Mouse (Mus musculus) G1E-ER4 (cell line): Measurements from ENCODE around the gene Gm17657. TPM values are rescaled to one million over a fixed set of nuclear protein-coding genes. Genes with fewer than 3 reads are reported as not detected.

Experiments used
- GATA1 ChIP-seq: IDR thresholded peaks from one replicate; pipeline ENCODE4 v1.8.0; 2012; ENCODE audit warnings: low read length, inconsistent platforms
- polyA plus RNA-seq: library from polyadenylated mRNA; stranded (reverse); fragments of >175 nt; gene quantifications from 2 replicates; pipeline ENCODE4 v1.2.3, GENCODE M21; 2012

Gene Gm17657
- polyA plus RNA-seq, 1 experiment, result not detected

DNA sequence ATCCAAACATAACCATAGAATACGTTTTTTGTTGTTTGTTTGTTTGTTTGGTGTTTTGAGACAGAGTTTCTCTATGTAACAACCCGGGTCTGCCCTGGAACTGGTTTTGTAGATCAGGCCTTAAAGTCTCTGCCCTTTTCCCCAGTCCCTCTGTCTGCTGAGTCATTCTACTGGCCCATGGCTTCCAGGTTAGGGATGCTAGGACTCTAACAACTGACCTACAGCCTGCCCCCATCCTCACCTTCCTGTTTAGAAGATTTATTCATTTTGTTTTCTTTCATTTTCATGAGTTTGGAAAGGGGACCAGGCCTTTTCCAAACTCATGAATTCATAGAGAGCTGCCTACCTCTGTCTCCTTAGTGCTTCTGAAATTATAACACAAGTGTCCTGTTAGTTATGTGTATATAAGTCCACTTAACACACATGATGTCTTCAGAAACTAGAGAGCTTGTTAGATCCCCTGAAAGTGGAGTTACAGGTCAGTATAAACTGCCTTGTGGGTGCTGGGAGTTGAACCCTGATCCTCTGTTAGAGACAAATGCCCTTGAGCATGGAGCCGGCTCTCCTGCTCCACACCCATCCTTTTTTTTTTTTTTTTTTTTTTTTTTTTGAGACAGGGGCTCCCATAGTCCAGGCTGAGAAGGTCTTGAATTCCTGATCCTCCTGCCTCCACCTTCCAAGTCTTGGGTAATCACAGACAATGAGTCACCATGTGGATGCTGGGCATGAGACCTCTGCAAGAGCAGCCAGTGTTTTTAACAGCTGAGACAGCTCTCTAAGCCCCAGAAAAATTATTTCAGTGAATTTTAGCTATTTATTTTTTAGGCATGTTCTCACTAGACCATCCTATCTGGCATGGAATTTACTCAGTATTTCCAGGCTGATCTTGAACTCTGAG, 63.9 kb downstream of the Gm17657 start:
- TF ChIP-seq GATA1, result no peak

DNA sequence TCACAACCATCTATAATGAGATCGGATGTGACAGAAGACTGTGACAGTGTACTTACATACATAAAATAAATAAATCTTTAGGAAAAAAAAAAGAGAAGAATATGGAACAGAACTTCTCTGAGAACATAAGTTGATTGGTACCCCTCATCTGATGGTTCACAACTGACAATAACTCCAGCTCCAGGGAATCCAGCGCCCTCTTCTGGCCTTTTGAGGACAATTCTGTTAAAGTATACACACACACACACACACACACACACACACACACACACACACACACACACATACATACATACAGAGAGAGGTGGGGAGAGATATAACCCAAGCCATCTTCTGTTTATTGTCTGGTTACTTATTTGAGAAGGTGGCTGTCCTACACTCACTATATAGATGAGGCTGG, 65.0 kb downstream of the Gm17657 start:
- no peak for TF ChIP-seq GATA1

DNA sequence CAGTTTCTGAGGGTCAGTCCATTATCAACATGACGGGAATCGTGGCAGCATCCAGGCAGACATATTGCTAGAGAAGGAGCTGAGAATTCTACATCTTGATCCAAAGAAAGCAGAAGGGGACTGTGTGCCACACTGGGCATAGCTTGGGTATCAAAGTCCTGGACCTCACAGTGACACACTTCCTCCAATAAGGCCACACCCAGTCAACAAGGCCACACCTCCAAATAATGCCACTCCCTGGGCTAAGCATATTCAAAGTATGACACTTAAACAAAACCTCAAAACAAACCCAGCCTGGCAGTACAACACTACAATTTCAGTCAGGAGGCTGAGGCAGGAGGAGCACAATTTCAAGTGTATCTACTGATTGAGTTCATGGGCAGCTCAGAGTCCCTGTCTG, 66.2 kb downstream of the Gm17657 start:
- no peak for TF ChIP-seq GATA1

DNA sequence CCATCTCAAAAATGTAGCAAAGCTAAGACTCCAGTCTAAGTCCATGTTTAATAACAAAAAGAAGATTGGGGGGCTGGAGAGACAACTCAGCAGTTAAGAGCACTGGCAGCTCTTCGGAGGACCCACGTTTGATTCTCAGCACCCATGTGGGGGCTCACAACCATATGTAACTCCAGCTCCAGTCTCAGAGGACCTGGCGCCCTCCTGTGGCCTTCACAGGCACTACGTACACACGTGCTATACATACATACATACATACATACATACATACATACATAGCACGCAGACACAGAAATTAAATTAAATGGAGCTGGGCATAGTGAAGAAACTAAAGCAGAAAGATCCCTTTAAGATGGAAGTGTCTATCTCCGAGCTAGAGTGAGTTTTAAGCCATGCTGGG, 66.8 kb downstream of the Gm17657 start:
- no peak for TF ChIP-seq GATA1

DNA sequence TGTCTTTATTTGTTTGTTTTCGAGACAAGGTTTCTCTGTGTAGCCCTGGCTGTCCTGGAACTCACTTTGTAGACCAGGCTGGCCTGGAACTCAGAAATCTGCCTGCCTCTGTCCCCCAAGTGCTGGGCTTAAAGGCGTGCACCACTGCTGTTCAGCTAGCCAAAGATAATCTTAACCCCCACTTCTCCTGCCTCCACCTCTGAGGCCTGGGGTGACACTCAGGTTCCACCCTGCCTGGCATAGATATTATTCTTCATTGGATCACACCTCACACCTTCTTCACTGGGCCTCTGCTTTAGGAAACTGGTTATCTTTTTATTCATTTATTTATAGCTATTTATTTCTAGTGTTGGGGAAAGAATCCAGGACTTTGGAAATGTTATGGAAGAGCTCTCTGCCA, 69.2 kb downstream of the Gm17657 start:
- TF ChIP-seq GATA1, result no peak

DNA sequence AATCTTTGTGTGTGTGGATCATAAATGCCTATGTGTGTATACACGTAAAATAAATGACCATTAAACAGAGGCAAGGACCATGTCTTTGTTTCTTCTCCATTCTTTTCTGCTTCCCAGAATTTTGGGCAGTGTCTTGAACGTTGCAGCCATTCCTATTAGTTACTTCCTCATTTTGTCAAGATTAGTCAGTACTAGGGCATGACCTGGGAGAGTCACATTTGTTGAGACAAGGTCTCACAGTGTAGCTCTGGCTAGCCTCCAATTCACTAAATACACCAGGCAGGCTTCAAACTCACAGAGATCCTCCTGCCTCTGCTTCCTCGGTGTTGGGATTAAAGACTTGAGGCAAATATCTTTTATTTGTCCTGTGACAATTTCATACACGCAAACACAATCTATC, 71.2 kb downstream of the Gm17657 start:
- no peak for TF ChIP-seq GATA1

DNA sequence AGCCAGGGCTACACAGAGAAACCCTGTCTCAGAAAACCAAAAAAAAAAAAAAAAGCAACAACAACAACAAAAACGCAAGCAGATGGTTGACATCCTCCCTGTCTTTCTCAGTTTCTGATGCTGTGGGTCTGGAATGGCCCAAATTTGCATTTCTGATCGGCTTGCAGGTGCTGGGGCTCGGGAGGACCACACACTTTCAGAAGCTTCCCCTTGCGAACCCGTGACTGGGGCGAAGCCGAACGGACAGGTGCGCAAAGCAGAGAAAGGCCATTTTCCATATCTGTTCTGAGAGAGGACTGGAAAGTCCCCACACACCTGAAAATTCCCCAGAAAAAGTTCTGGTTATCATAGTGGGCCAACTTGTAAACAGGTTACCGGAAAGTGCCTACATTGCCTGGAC, 72.1 kb downstream of the Gm17657 start:
- TF ChIP-seq GATA1, result no peak

DNA sequence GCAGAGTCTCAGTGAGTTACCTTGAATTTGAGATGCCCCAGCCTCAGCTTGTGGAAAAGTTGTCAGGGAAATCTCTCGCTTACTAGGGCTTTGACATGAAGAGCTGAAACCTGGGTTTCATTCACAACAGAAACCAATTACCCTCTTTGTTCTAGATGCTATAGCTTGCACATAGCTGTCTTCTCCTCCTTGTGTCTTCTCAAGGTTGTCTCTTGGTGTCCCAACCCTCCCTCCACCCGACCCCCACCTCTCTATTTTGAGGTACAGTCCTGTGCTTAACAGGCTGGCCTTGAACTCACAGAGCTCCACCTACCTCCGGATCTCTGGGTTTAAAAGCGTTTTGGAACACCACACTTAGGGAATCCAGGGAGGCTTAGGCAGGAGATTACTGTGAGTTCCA, 73.0 kb downstream of the Gm17657 start:
- no peak for TF ChIP-seq GATA1

DNA sequence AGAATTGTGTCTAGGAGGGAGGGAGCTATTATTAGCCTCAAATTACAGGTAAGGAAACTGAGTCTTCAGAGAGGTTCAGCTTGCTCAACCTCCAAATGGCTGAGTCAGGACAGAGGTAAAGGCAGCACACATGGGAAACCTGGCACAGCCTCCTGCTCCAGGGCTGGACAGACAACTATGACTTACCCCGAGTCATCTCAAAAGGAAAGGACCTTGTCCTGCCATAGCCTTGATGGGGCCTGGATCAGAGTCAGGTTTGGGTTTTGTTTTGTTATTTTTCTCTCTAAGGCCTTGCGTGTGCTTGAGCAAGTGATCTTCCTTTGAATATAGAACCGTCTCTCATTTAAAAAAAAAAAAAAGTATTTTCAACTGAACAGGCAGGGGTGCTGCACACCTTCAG, 74.3 kb downstream of the Gm17657 start:
- TF ChIP-seq GATA1, result no peak

DNA sequence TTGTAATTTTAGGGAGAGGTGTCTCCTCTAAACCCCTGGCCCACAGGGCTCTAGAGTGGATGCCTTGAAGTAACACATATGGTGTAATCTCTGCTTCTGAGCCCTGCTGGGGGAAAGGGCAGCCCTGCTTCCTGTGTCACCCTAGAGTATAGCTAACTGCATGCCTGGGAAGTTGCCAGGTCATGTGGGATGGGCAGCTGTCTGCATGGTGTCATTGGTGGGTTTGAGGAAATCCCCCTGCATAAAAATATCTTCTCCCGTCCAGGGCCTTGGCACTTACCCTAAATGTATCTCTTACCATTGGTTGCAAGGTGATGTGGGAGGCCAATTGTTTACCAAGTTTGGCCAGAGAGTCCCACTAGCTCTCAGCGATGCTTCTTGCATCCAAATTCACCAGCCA, 75.4 kb downstream of the Gm17657 start:
- no peak for TF ChIP-seq GATA1

DNA sequence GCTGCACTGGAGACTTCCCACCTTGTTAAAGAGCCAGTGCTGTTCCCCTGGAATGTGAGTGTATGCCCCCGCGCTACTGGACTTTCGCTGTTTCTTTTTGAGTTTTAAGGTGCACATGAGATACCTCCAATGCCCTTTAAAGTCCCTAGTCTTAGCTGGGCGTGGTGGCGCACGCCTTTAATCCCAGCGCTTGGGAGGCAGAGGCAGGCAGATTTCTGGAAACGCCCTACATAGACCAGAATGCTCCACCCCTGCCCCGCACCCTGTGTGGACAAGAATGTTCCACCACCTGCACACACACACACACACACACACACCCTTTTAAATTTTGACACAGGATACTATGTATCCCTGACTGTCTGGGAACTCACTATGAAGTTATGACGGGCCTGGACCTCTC, 76.0 kb downstream of the Gm17657 start:
- TF ChIP-seq GATA1, result no peak

Other genes starting within 250 kb of the Gm17657 start
- 3.1 and 3.4 TPM in 2 replicates for gene Pi16, start 232.0 kb downstream of the Gm17657 start, polyA plus RNA-seq
- 151 and 182 TPM in 2 replicates for gene Mtch1, start 201.7 kb downstream of the Gm17657 start, polyA plus RNA-seq
- gene Fgd2, start 188.7 kb downstream of the Gm17657 start, polyA plus RNA-seq, result 0.39 TPM in 1 of 2 replicates, not detected in the other
- 96.2 and 112 TPM in 2 replicates for gene Pim1, start 58.9 kb downstream of the Gm17657 start, polyA plus RNA-seq
- gene Tbc1d22b, start 147 bp upstream of the Gm17657 start, polyA plus RNA-seq, result 21.4 and 21.5 TPM in 2 replicates
- gene Tmem217, start 2.7 kb upstream of the Gm17657 start, polyA plus RNA-seq, result not detected in 2 replicates
- 16.7 and 24.3 TPM in 2 replicates for gene Rnf8, start 65.2 kb upstream of the Gm17657 start, polyA plus RNA-seq
- gene Gm28043, start 65.2 kb upstream of the Gm17657 start, polyA plus RNA-seq, result 0.18 and 0.26 TPM in 2 replicates
- 78.6 and 86.6 TPM in 2 replicates for gene Cmtr1, start 111.0 kb upstream of the Gm17657 start, polyA plus RNA-seq
- 4.5 and 14.4 TPM in 2 replicates for gene Ccdc167, start 167.4 kb upstream of the Gm17657 start, polyA plus RNA-seq